Mouse (Mus musculus) testis, adult 2 months (tissue): Measurements from ENCODE around the gene Pcdh18.

Experiments used
- CTCF ChIP-seq: fragments of 200-500 bp; IDR thresholded peaks from 2 replicates; pipeline ENCODE4 v1.5.1; 2012; ENCODE audit warnings: low read depth, mild to moderate bottlenecking, inconsistent platforms, low read length, moderate library complexity; ENCODE audit not compliant: control insufficient read depth, insufficient read depth, insufficient replicate concordance
- POLR2A ChIP-seq: fragments of 200-500 bp; IDR thresholded peaks from 2 replicates; pipeline ENCODE4 v1.6.1; 2012; ENCODE audit warnings: low read depth, mild to moderate bottlenecking, inconsistent platforms, low read length, moderate library complexity; ENCODE audit not compliant: control insufficient read depth

GRCm38 (mm10) chr3:49806823-49807222, 49.7 kb upstream of the Pcdh18 start:
- TF ChIP-seq CTCF (no peak), POLR2A (no peak)
